Mouse (Mus musculus): ENCODE measurements around the gene Tmem200b.

DNA sequence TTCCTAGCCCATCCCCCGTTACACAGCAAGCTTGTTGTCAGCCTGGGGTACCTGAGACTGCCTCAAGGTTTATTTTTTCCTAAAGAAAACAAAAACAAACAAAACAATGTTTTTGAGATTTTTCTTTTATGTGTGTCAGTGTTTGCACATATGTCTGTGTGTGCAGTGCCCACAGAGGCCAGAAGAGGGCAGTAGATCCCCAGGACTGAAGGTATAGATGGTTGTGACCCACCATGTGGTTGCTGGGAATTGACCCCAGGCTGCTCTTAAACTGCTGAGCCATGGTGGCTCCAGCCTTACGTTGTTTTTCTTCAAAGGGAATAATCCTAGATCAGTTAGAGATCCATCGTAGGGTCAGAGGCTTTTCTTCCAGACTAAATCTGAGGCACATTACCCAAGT is 13.7 kb upstream of the Tmem200b start:
- TF ChIP-seq CTCF (IDR thresholded peaks at IDR 0.05; ENCODE audit: low read depth): peak; percentile 34; the same call in 1 of the 2 replicates
- no peak for TF ChIP-seq EP300 (IDR thresholded peaks at IDR 0.05; ENCODE audit: low read depth)
